Mouse (Mus musculus): ENCODE data around the gene Triml1. TPM values are rescaled to one million over a fixed set of nuclear protein-coding genes. Genes with fewer than 3 reads are reported as not detected.

Triml1 gene
- polyA plus RNA-seq, 1 experiment from 2014 or later, result not detected

Other genes starting within 250 kb of the Triml1 start
- not detected in 2 replicates for gene Triml2, start 39.1 kb upstream of the Triml1 start, polyA plus RNA-seq (2016; fragmentation: Nextera tagmentation; extraction: Ambion mirVana)
- not detected in 2 replicates for gene Zfp42, start 165.5 kb upstream of the Triml1 start, polyA plus RNA-seq (2016; fragmentation: Nextera tagmentation; extraction: Ambion mirVana)